Mouse (Mus musculus): Measurements from ENCODE around the gene Crmp1.

- no peak for TF ChIP-seq CTCF (IDR thresholded peaks at IDR 0.05; ENCODE audit: extremely low read depth, insufficient read length, insufficient replicate concordance, low read depth, low read length)
- no peak for TF ChIP-seq POLR2A (IDR thresholded peaks at IDR 0.05; ENCODE audit: low read depth, low read length)
These were observed 90.3 kb downstream of the Crmp1 start for GRCm38 (mm10) chr5:37332066-37332465.
